Mouse (Mus musculus) natural killer cell, adult 2 months (primary cell): Measurements from ENCODE around the gene Elf1.
"Not testable (repeated sequence)": the region's sequence is repeated elsewhere in the genome, so short reads cannot be mapped to it uniquely, and the experiment has no call there.

Experiments used
- DNase-seq, 2 experiments: peaks; one replicate each; pipeline ENCODE4 v3.0.0; 2022; ENCODE audit warnings: low spot score in 2 of 2

The Elf1 gene

DNA sequence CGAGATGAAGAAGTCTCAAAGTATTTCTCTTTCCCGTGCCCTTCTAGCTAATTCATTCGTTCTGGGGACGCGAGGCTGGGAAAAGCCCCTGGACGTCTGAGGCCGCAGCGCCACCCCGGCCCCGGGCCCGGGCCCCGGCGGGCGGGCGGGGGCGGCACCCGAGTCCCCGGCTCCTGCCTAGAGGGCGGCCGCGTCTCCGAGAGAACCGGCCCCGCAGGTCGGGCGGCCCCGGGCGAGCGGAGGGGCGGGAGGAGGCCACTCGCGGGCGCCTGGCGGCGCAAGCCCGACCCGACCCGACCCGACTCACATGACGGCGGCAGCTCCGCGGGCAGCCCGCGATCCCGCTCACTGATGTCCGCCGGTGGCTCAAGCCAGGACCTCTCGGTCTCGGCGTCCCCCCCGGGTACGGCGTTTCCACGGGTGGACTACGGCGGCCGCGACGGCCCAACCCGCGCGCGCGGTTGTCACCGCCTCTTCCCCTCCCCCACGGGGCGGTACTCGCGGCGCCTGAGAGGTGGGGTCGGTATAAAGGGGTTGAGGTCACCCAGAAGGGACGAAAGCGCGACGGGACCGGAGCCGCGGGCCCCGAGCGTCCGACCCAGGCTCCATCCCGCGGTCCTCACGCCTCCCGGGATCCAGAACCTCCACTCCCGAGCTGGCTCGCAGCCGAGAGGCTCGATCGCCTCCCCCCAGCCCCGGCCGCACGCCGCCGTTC is at the start of gene Elf1:
Elf1 (plus strand) TSS at position 571 of the 715 bp plus-strand sequence.
- DNase-seq: peak; percentile 88 to 91

DNA sequence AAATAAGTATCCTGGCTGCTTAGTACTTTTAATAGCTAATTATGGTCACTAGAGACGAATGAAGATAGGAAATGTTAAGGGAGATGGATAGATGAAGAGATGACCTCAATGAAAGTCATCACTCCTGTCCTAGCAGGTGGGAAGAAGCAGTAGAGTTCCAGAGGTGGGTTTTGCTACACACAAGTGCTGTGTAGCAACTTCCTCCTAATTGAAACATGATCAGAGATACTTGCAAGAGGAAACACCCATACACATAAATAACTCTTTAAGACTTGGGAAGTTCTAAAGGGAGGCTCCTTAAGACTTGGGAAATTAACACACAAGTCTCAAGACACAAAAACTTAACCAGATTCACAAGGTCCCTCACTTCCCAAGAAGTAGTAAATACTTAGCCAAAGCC is 46.9 kb upstream of the Elf1 start:
- DNase-seq: no peak

DNA sequence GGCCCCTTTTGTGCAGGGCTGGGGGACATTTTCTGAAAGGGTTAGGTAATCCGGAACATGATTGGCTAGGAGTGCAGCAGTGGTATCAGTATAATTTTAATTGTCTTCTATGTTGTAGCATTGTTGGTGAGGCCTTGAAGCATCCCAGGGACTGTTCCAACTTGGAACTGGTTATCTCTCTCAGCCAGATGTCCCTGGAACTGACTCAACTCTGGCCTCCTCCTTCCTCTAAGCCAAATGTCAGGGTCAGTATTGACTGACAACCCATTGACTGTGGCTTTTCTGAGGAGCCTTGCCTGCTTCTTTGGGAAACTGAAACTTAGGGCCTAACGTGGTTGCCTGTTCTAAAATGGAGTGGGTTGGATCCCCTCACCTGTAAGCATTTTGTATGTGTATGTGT is 40.3 kb upstream of the Elf1 start:
- DNase-seq: no peak

DNA sequence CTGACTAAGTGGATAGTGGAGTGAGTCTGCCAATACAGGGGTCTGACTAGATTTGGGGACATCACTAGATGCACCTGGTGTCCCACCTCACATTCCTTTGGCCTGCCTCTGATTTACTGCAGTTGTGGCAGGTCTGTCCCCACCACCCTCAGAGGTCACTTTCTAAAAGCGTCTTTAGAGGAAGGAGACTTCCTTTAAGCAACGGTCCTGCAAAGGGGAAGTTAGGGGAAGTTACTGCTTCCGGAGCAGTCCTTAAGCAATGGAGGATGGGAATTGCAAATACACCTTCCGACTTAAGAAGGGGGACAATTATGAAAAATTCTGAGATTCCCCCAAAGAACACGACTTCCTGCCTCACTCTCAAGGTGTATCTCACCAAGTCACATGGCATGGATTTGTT is 39.6 kb upstream of the Elf1 start:
- DNase-seq: no peak

DNA sequence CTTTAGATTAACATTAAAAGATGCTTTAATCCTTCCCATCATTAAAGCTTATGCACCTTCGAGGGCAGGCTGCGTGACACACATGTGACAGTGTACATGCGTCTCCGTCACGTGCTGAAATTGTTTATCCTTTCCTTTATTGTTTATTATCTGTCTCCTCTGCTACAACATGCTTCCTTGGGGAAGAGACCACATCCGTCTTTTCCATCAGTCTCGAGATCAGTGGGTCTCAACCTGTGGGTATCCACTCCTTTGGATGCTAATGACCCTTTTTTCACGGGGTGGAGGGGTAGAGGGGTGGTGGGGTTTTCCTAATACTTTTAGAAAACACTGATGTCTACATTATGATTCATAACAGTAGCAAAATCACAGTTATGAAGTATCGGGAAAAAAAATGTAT is 36.4 kb upstream of the Elf1 start:
- no peak for DNase-seq

DNA sequence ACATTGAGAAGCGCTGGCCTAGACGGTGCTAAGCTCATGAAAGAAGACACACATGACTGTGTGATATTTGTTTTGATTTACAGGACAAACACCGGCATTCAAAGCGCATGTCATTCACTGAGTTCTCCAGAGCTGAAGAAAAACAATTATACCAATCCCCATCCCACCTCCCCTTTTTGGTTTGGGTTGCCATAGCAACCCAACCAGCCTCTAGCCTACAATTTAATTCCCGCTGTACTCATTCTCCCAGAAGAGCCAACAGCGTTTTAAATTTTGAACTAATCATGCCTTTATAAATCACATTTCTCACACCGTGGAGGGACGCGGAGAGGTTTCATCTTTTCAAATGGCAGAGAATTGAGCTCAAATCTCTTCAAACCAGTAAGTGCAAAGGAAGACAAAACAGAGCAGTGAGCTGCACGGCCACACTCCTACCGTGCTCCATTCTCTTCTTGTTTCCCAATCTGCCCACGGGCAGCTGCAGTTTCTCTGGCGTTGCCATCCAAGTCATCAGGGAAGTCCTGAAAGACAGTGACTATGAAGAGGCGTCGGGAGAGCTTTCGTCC is 35.9 kb upstream of the Elf1 start:
- no peak for DNase-seq

DNA sequence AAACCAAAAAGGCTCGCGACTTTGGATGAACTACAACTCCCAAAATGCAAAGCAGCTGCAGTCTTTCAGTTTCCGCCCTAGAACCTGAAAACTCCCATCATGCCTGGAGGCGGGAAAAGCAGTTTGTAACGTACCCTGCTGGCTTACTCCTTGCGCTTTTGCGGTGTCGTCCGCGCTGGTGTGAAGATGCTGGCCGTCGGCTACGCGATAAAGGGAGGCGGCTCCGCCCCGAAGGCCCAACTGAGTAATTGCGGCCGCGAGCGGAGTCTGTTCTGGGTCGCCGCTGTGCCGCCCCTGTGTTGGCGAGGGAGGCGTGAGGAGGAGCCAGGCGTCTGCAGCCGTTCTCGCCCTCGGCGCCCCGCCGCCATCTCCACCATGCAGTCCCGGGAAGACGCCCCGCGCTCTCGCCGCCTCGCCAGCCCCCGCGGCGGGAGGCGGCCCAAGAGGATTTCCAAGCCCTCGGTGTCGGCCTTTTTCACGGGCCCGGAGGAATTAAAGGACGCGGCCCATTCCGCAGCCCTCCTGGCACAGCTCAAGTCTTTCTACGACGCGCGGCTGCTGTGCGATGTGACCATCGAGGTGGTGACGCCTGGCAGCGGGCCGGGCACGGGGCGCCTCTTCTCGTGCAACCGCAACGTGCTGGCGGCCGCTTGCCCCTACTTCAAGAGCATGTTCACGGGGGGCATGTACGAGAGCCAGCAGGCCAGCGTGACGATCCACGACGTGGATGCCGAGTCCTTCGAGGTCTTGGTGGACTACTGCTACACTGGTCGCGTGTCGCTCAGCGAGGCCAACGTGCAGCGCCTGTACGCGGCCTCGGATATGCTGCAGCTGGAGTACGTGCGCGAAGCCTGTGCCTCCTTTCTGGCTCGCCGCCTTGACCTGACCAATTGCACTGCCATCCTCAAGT is 29.1 kb upstream of the Elf1 start, which contains the start of gene Kbtbd6:
Kbtbd6 (plus strand) TSS at position 155 of the 910 bp plus-strand sequence.
- peak; percentile 79 to 83 for DNase-seq

DNA sequence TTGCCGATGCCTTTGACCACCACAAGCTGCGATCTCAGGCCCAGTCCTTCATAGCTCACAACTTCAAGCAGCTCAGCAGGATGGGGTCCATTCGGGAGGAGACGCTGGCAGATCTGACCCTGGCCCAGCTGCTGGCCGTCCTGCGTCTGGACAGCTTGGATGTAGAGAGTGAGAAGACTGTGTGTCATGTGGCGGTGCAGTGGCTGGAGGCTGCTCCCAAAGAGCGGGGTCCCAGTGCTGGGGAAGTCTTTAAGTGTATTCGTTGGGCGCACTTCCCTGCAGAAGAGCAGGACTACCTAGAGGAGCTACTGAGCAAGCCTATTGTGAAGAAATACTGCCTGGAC is 28.4 kb upstream of the Elf1 start:
- DNase-seq: not testable (repeated sequence)

DNA sequence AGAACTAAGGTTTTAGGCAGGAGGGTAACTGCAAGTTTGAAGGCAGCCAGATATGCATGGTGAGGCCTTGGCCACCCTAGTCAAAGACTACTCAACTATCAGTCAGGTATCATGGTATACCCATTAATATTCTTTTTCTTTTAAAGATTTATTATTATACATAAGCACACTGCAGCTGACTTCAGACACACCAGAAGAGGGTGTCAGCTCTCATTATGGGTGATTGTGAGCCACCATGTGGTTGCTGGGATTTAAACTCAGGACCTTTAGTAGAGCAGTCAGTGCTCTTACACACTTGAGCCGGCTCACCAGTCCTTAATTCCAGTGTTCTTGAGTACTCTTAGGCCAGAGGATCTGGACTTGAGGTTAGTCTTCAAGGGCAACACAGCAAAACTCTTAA is 20.6 kb upstream of the Elf1 start:
- DNase-seq: no peak

DNA sequence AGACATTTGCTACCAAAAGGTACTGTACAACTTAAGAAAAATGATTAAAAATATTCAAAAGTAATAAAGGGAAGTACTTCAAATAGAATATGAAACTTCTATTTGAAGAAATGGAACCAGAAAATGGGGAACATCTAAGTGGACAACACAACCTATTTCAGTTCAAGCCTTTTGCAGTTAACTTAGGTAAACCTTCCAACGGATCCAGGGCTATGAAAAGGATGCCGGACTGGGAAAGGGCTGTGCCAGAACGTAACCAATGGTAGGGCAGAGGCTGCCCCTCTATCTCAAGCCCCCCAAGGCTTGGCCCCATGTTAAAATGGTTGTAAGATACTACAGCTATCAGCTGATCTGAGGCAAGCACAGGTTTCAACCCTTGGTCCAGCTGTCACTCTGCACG is 20.0 kb upstream of the Elf1 start:
- no peak for DNase-seq

DNA sequence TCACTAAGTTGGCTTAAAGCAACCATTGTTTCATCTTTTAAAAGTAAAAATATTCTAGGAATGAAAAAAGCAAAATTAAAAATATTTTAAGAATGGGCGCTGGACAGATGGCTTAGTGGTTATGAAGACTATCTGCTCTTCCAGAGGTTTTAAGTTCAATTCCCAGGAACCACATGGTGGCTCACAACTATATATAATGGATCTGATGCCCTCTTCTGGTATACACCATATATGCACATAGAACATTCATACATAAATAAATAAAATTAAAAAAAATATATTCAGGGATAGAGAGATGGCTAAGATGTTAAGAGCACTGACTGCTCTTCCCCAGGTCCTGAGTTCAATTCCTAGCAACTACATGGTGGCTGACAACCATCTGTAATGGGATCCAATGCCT is 15.4 kb upstream of the Elf1 start:
- DNase-seq: no peak

DNA sequence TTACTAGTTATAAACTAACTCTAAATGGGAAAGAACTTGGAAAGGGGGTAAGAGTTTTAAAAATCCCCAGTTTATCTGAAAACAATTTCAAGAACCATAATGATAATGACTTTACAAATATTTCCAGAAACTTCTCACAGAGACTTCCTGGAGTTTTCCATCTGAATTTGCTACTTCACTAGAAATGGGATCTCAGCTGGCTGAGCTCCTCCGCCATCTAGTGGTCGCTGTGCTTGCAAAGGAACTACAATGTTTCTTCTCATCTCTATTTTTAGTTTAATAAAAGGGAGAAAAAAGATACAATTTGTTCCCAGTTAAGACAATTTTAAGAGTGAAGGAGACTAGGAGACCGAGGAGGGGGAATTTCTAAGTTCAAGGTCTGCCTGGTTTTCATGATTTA is 13.4 kb upstream of the Elf1 start:
- DNase-seq: peak in 1 of 2 experiments; percentile 24

DNA sequence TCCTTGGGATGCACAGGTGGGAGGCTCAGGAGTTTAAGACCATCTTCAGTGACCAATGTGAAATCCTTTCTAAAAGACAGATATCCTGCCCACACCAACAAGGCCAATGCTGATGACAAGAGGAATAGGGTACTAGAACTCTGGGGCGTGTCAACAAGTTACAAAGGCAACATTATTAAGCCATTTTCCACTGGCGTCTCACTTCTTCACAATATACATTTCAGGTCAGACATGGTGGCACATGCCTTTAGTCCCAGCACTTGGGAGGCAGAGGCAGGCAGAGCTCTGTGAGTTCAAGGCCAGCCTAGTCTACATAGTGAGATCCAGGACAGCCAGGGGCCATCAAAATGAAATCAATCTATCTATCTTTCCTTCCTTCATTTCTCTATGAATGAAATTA is 7.6 kb upstream of the Elf1 start:
- DNase-seq: no peak

DNA sequence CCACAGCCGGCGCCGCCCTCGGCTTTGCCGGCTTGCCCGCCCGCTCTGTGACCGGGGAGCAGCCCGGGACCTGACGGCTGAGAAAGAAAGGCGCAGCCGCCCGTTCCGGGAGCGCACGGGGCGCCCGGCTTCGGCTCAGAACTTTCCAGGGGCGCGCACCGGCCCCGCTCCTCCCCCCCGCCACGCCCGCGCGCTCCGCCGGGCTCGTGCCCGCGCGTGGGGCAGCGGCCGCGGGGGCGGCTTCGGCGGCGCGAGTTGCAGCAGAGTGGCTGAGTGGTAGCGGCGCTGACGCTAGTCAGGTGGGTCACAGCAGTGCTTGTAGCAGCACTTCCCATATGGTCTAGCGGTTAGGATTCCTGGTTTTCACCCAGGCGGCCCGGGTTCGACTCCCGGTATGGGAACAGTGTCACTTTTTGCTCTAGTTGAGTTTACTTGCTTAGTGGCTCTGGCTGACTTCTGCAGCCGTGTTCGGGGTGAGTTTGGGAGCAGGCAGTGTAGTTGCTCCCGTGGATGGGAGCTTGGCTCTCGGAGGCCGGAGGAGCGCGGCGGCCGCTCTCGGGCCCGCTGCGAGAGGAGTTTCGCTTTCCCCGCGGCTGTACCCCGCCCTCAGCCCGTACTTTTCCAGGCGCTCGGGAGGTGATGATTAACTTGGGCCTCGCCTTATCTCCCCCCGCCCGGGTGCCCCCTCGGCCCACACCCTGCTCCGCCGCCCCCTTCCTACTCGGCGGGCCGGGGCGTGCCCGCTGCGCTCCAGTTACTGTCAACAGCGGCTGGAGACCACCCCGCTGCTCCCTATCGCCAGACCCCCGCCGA is 551 bp downstream of the Elf1 start, which contains the start of gene Wbp4:
Wbp4 (minus strand) TSS at position 182 of the 813 bp plus-strand sequence.
- peak; percentile 87 to 92 for DNase-seq

DNA sequence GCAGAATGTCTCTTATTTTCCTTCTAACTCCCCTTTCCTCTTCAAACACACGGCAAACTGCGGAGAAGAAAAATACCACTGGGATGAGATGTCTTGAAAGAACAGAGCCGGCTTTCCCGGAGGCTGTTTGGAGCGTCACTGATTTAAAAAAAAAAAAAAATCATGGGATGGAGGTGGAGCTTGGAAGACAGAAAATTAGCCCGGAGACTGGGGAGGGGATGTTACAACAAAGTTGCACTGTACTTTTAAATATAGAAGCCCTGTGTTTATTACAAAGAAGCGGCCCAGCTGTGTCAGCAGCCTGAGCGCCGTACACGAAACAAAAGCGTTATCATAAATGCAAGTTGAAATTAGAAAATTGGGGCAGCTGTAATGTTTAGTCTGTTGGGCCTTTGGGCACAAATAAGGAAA is 1.3 kb downstream of the Elf1 start:
- no peak for DNase-seq

DNA sequence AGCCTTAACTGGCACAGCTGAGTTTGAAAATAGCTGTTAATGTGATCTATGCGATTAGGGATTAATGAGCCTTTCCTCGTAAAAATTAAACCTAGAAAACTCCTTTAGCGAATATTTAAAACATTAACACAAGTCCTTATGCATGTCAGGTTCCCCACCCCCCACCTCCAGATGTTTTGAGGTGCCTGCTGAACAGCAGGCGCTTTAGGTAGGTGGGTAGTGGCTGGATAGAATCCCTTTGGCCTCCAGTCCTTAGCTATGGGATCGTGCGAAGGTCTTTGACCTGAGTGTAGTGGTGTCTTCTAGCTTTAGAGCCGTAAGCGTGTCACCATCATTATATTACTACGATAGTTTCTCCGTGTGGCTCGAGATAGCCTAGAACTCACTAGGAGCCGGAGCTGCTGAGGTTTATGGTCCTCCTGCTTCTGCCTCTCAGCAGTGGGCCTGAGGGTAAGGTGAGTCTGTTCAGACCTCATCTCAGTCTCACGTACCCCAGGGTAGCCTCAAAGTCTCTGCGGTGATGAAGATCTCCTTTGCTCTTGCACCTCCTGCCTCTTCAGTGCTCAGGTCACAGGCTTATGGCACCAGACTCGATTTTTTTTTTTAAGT is 1.9 kb downstream of the Elf1 start:
- no peak for DNase-seq

DNA sequence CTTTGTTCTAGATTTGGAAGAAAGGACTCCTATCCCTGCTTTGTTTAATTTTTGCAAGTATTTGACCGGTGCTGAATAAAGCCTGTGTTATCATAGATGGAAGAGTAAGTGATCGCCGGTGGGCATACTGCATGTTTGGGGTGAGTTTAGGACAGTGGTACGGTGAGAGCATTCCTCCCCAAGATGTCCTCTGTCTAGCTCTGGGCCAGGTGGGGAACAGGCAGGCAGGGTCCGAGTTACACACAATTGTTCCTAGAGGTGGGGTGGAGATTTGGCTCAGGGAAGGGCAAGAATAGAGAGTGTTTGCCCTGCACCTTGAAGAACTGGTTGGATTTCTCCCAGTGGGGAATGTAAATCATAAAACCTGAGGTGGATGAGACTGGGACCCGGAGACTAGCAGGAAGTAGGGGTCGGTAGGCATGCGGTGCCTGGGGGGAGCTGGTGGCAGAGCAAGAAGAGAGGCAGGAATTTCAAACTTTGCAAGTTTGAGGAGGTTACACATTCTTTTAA is 2.7 kb downstream of the Elf1 start:
- no peak for DNase-seq

DNA sequence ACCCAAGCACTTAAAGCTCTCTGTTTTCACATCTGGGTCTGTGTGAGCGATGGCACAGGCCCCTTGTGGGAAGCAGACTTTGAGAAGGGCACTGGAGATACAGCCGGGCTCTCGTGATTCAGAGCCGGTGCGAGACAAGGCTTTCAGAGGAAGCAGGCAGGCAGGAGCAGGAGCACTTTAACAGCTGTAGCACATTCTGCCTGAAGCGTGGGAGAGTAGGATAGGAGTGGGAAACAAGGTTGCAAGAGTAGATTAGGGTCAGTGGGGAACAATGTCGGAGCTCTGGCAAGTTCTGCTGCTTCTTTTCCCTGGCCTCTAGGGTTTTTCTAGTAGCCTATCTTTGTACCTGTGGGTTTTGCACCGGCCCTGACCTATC is 5.6 kb downstream of the Elf1 start:
- no peak for DNase-seq

DNA sequence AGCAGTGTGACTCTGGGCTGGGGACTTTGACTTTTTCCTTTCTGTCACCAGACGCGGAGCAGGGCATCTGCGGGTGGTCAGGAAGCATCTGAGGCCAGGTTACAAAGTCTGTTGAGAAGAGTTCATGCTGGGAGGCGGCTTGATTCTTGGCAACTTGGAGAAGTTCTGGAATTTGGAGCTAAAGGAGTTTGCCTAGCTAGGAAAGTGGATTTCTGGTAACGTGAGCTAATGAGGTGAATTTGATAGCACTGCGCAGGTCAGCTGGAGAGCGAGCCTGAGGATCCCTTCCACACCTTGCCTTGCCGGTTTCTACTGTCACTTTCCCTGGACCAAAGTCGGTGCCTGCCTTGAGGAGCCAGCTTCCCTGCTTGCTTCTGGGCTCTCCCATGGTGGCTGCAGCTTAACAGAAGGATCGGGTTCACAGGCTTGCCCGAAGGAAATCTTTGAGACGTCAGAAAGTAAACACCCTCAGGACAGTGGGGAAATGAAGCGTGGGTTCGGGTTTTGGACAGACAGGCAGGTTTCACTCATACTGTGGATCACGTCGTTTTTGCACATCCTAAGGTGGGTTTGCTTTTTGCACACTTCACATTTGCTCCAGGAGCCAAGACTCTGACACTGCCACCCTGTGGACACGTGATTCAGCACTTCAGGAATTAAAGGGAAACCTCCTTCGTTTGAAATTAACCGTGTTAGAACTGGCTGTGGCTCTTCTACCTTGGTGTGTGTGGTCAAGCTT is 6.2 kb downstream of the Elf1 start:
- DNase-seq: no peak

DNA sequence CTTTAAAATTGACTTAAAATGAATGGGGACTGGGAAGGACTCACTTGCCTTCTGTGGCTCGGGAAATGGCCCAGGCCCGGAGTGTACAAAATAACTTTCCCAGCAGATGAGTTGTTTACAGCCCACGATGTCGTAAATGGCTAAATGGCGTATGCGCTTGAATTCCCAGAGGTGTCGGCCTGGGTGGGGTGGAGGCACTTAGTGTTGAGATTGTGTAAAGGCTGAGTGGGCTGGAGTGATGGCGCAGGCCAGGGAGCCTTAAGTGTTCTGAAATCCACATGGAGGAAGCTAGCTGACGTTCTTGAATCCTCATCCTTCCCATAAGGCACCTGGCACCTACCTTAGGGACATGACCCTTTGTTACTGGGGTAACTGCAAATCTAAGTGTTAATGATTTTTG is 7.5 kb downstream of the Elf1 start:
- no peak for DNase-seq

DNA sequence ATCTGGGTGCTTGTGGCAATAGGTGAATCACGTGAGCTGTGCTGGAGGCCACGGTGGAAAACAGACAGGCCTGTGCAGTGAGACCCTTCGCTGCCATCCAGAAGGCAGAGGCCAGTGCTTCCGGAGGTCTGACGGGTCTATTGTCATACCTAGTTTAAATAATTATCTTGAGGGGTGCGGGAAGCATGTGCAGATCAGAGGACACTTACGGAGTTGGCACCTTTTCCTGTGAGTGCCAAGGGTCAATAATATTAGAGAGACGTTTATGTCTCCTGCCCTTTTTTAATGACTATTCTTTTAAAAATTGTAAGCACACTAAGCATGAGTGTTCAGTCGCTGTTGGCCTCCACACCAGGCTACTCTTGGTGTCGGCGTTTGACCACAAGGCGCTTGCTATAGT is 8.2 kb downstream of the Elf1 start:
- no peak for DNase-seq
